Mouse (Mus musculus) adrenal gland (tissue): ENCODE measurements at regions not wholly inside any gene's neighbourhood (a gene's known extent, or its start where the extent isn't known, plus 50 kb on each side); places are given as distances from the start of the nearest gene placed in this dataset.
"Not testable (repeated sequence)": the region's sequence is repeated elsewhere in the genome, so short reads cannot be mapped to it uniquely, and the experiment has no call there.

Source experiments
- intact Hi-C: fragments of 180-260 bp; cut with DNase I; formaldehyde crosslinking; loops from one replicate; pipeline ENCODE4 v1.15.1; 2025
- microRNA-seq, 2 experiments: library from miRNA; unstranded; fragments of <30 nt; microRNA quantifications; one replicate each; pipeline ENCODE4; 2019

DNA sequence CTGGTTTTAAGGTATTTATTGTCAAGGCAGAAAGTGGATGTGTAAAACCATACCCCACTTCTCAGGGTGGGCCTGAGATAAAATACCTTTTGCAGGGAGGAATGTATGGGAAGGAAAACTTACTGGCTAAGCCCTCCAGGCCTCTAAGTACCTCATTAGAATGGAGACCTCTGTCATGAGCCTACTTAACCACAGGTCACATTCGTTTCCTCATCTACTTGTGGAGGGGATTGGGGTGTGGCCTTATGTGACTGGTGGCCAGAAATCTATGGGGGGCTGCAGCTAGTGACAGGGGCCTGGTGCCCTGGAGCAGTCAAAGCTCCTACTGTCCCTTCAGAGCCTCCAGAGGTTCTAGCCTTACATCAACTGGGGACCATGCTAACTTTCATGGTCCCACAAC is 1020.0 kb downstream of the Adam6a start:
- intact Hi-C loops, result no loop called here

DNA sequence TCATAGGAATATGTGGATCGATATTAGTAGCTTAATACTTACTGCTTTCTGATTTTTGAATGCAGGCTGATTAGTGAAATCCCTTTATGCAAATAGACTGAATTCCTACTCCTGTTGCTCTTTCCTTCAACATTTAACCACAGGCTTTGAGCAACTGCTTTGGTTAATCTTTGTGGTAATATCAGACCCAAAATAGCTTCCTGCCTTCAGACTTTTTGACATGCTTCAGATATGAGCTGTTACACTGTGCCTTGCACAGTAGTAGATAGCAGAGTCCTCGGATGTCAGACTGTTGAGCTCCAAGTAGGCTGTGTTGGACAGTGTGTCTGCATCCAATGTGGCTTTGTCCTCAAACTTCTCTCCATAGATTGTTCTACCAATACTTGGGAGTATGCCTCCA is 1020.6 kb downstream of the Adam6a start:
- intact Hi-C loops, result no loop called here

DNA sequence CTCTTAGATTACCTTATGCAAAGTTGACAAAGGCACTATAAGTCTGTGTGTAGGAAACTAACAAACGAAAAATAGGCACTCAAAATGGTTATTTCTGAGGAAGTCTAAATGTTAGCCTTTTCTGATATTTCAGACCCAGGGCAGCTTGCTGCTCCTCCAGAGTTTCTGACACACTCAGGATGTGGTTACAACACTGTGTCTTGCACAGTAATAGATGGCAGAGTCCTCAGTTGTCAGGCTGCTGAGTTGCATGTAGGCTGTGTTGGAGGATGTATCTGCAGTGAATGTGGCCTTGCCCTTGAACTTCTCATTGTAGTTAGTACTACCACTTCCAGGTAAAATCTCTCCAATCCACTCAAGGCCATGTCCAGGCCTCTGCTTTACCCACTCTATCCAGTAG is 1039.7 kb downstream of the Adam6a start:
- intact Hi-C loops, result no loop called here

DNA sequence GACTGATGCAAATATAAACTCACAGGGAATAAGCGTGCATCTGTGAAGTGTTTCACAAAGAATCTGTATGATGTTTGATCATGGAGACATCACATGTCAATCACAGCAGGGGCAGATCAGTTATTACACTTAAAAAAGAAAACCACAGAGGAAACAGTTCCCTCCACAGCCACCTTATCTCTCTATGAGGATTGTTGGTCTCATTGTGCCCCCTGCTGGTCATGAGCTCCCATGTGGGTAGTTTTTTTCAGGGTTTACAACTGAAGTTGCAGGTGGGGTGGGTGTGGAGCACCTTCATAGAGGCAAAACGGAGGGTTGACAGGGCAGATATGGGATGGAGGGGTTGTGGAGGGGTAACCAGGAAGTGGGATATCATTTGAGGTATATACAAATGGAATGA is 1043.5 kb downstream of the Adam6a start:
- intact Hi-C loops, result no loop called here

DNA sequence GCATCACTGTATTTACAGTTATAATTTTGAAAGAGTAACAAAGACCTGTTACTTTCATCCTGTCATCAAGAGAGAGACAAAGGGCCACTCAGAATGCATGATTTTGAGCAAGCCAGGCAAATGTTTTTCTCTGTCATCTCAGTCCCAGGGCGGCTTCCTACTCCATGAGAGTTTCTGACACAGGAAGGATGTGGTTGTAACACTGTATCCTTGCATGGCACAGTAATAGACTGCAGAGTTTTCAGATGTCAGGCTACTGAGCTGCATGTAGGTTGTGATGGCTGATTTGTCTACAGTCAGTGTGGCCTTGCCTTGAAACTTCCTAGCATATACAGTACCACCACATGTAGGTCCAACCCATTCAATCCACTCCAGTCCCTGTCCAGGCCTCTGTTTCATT is 1054.0 kb downstream of the Adam6a start:
- intact Hi-C loops, result no loop called here

DNA sequence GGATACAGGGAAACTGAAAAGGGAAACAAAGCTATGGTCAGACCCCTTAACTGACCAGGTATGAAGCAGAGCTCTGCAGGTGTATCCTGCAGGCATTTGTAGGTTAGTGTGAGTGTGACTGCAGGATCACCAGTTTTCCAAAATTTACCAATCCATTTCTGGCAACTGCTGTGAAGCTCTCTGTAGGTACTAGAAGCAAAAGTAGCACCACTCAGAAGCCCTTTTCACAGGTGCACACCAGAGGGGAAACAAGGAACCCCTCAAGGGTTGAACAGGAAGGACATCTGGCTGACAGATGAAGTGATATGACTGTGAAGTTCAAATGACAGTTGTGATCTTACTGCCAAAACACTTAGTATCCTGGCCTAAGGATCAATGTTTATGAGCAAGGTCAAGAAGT is 1065.5 kb downstream of the Adam6a start:
- intact Hi-C loops, result no loop called here

DNA sequence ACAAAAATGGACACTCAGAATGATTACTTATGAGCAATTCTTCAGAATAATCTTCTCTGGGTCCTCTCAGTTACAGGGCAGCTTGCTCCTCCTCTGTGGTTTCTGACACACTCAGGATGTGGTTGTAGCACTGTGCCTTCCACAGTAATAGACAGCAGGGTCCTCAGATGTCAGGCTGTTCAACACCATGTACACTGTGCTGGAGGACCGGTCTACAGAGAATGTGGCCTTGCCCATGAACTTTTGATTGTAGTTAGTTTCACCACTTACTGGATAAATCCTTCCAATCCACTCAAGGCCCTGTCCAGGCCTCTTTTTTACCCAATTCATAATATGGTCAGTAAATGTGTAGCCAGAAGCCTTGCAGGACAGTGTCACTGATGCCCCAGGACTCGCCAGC is 1068.4 kb downstream of the Adam6a start:
- intact Hi-C loops, result no loop called here

DNA sequence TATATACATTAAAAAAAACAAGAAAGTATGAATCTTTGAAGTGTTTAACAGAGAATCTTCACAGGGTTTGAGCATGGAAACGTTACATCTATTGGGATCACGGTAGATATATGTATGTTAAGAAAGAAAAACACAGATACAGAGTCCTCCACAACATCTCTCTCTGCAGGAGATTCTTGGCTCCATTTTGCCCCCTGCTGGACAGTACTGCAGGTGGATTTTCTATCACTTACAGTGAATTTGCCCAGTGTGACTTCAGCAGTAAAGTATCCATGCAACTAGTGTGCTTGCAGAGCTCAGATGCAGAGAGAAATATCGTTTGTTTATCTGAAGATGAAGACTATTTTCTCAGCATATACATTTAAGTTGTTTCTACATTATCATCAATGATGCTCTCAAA is 1071.5 kb downstream of the Adam6a start:
- intact Hi-C loops, result no loop called here

DNA sequence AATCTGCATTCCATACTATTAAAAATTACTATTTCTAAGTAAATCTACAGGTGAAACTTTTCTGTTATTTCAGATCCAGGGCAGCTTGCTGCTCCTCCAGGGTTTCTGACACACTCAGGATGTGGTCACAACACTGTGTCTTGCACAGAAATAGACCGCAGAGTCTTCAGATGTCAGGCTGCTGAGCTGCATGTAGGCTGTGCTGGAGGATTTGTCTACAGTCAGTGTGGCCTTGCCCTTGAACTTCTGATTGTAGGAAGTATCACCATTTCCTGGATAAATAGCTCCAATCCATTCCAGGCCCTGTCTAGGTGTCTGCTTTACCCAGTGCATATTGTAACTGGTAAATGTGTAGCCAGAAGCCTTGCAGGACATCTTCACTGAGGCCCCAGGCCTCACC is 1072.0 kb downstream of the Adam6a start:
- intact Hi-C loops, result no loop called here

DNA sequence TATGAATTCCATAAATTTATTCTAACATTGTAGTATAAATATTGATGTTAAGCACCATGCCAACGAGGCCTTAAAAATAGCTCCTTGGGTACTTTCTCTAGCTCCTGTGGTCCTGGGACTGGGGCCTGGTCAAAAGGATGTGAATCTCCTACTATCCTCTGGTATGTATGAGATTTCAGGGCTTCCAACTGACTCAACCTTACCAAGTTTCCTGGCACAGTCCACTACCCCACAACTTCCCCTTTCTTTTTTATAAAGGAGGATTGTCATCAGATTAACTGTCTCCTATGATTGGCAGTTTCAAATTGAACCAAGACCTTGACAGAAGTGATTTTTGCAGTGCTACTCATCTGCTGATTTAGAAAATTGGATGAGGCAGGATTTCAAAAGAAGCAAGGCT is 1097.4 kb downstream of the Adam6a start:
- intact Hi-C loops, result no loop called here

DNA sequence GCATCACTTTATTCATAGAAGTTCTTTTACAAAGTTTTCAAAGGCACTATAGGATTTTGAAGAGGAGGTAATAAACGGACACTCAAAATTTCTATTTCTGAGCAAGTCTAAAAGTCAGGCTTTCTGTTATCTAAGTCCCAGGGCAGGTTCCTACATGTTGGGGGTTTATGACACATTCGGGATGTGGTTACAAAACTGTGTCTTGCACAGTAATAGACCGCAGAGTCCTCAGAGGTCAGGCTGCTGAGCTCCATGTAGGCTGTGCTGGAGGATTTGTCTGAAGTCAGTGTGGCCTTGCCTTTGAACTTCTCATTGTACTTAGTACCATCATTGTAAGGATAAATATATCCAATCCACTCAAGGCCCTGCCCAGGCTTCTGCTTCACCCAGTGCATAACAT is 1102.7 kb downstream of the Adam6a start:
- intact Hi-C loops, result no loop called here

DNA sequence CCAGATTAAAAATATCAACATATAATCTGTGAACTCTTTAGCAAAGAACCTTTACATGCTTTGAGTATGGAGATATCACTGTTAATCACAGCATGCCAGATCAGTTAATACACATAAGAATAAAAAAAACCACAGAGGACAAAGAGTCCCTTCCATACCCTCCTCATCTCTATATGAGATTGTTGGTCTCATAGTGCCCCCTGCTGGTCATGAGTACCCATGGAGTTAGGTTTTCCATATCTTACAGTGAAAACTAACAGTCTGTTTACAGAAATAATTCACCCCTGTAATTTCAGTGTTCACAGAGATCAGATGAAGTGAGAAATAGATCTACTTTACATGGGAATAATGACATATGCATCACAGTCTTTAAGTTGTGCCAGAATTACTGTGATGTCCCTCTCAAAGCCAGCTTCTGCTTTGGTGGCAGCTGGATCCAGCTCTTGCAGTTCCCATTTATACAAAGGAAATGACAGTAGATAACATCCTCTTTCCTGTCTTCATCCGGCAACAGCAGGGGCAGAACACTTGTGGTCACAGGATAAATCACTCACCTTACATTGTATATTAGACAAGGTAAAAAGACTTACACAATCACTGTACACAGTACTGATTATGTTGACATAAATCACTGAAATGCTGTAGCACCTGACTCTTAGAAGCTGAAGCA is 1106.9 kb downstream of the Adam6a start:
- intact Hi-C loops, result not testable (repeated sequence)

DNA sequence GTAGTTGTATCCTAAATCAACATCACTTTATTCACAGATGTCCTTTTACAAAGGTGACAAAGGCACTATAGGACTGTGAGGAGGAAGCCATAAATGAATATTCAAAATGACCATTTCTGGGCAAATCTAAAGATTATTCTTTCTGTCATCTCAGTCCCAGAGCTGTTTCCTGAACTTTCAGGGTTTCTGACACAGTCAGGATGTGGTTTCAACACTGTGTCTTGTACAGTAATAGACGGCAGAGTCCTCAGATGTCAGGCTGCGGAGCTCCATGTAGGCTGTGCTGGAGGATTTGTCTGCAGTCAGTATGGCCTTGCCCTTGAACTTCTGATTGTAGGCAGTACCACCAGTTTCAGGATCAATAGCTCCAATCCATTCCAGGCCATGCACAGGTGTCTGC is 1113.4 kb downstream of the Adam6a start:
- intact Hi-C loops, result not testable (repeated sequence)

Small RNA genes in the stretch of these regions (microRNA-seq; reads per million reads assigned to microRNA genes)
- gene Mir7094-1 (0 reads per million in 2 experiments), gene Mir7094-2 (0 reads per million in 2 experiments)
